Mouse (Mus musculus): ENCODE results near the gene Pnma5. TPM values are rescaled to one million over a fixed set of nuclear protein-coding genes. Genes with fewer than 3 reads are reported as not detected.
A peak's percentile ranks its signal among the peaks of the same experiment; 100 is the strongest.

The Pnma5 gene
- polyA plus RNA-seq, 2 experiments, result 0.23 TPM; not detected in 1

GRCm38 (mm10) chrX:72992291-72992919 lies 44.5 kb downstream of the Pnma5 start:
- no peak overlapping the region for H3K4me3 ChIP-seq (replicated peaks; ENCODE audit: low read length)
- TF ChIP-seq POLR2A (IDR thresholded peaks at IDR 0.05; ENCODE audit: borderline replicate concordance, extremely low read depth, insufficient read depth, insufficient read length), result no peak
- no peaks in the 10 kb centered on the region for H3K36me3 ChIP-seq (ENCODE audit: control insufficient read depth, insufficient read depth, low read length)
- 59% methylated on average over 5 of the region's 5 CpGs for WGBS
- no peak for ATAC-seq (ENCODE audit: low FRiP score, low read depth)
- H3K27me3 ChIP-seq (ENCODE audit: control insufficient read depth, insufficient read depth, low read length), result no peaks in the 10 kb centered on the region
- no peaks in the 10 kb centered on the region for H3K4me1 ChIP-seq (ENCODE audit: control insufficient read depth, insufficient read depth, low read length)
- H3K9ac ChIP-seq (ENCODE audit: low read depth, low read length, severe bottlenecking), result no peak overlapping the region
- H3K27ac ChIP-seq (replicated peaks; ENCODE audit: low read depth, low read length), result 0 out of 2 replicates have a peak overlapping the region, but pooled peaks have one; percentile 27
- DNase-seq (ENCODE audit: low spot score), result no peak
- no peak overlapping the region for H3K4me2 ChIP-seq (replicated peaks; ENCODE audit: low read depth, low read length, severe bottlenecking)
- H3K9me3 ChIP-seq (ENCODE audit: control insufficient read depth, low read length), result no peaks in the 10 kb centered on the region

- Histone ChIP-seq H3K9ac (ENCODE audit: low read depth, low read length, severe bottlenecking) (no peak overlapping the region), H3K27ac (replicated peaks; ENCODE audit: low read depth, low read length) (no peak overlapping the region), H3K36me3 (ENCODE audit: control insufficient read depth, insufficient read depth, low read length) (no peaks in the 10 kb centered on the region), H3K4me2 (replicated peaks; ENCODE audit: low read depth, low read length, severe bottlenecking) (no peak overlapping the region), H3K27me3 (ENCODE audit: control insufficient read depth, insufficient read depth, low read length) (no peaks in the 10 kb centered on the region), H3K9me3 (ENCODE audit: control insufficient read depth, low read length) (no peaks in the 10 kb centered on the region), H3K4me1 (ENCODE audit: control insufficient read depth, insufficient read depth, low read length) (no peaks in the 10 kb centered on the region), H3K4me3 (replicated peaks; ENCODE audit: low read length) (no peak overlapping the region)
- no peak for ATAC-seq (ENCODE audit: low FRiP score, low read depth)
- TF ChIP-seq POLR2A (IDR thresholded peaks at IDR 0.05; ENCODE audit: borderline replicate concordance, extremely low read depth, insufficient read depth, insufficient read length), result no peak
- WGBS, result 75% methylated on average over 3 of the region's 3 CpGs
- DNase-seq (ENCODE audit: low spot score), result no peak
Measured at GRCm38 (mm10) chrX:72990581-72990980, 46.3 kb downstream of the Pnma5 start.

- no peaks in the 10 kb centered on the region for H3K9me3 ChIP-seq (ENCODE audit: control insufficient read depth, low read length)
- no peak overlapping the region for H3K27ac ChIP-seq (replicated peaks; ENCODE audit: low read depth, low read length)
- no peaks in the 10 kb centered on the region for H3K4me1 ChIP-seq (ENCODE audit: control insufficient read depth, insufficient read depth, low read length)
- ATAC-seq (ENCODE audit: low FRiP score, low read depth) (no peak), DNase-seq (ENCODE audit: low spot score) (no peak)
- H3K36me3 ChIP-seq (ENCODE audit: control insufficient read depth, insufficient read depth, low read length), result no peaks in the 10 kb centered on the region
- H3K4me2 ChIP-seq (replicated peaks; ENCODE audit: low read depth, low read length, severe bottlenecking), result peak overlapping the region; percentile 60; the same call in 1 of the 2 replicates
- WGBS, result 95% methylated on average over 3 of the region's 3 CpGs
- no peak for TF ChIP-seq POLR2A (IDR thresholded peaks at IDR 0.05; ENCODE audit: borderline replicate concordance, extremely low read depth, insufficient read depth, insufficient read length)
- no peaks in the 10 kb centered on the region for H3K27me3 ChIP-seq (ENCODE audit: control insufficient read depth, insufficient read depth, low read length)
- H3K4me3 ChIP-seq (replicated peaks; ENCODE audit: low read length), result 0 out of 2 replicates have a peak overlapping the region, but pooled peaks have one; percentile 43
- no peak overlapping the region for H3K9ac ChIP-seq (ENCODE audit: low read depth, low read length, severe bottlenecking)
Measured at GRCm38 (mm10) chrX:72988431-72988830, 48.5 kb downstream of the Pnma5 start.

- no peaks in the 10 kb centered on the region for H3K36me3 ChIP-seq (ENCODE audit: control insufficient read depth, insufficient read depth, low read length)
- no peaks in the 10 kb centered on the region for H3K4me1 ChIP-seq (ENCODE audit: control insufficient read depth, insufficient read depth, low read length)
- H3K4me3 ChIP-seq (replicated peaks; ENCODE audit: low read length), result peak overlapping the region; percentile 43
- TF ChIP-seq POLR2A (IDR thresholded peaks at IDR 0.05; ENCODE audit: borderline replicate concordance, extremely low read depth, insufficient read depth, insufficient read length), result no peak
- WGBS, result 22% methylated on average over 9 of the region's 14 CpGs
- H3K9me3 ChIP-seq (ENCODE audit: control insufficient read depth, low read length), result no peaks in the 10 kb centered on the region
- peak overlapping the region; percentile 3; the same call in 1 of the 2 replicates for H3K27ac ChIP-seq (replicated peaks; ENCODE audit: low read depth, low read length)
- peak overlapping the region; percentile 60 for H3K4me2 ChIP-seq (replicated peaks; ENCODE audit: low read depth, low read length, severe bottlenecking)
- ATAC-seq (ENCODE audit: low FRiP score, low read depth), result no peak
- DNase-seq (ENCODE audit: low spot score), result no peak
- no peaks in the 10 kb centered on the region for H3K27me3 ChIP-seq (ENCODE audit: control insufficient read depth, insufficient read depth, low read length)
- peak overlapping the region; percentile 53 for H3K9ac ChIP-seq (ENCODE audit: low read depth, low read length, severe bottlenecking)
Measured at GRCm38 (mm10) chrX:72987520-72987905, 49.4 kb downstream of the Pnma5 start.

- Histone ChIP-seq H3K27ac (replicated peaks; ENCODE audit: low read depth, low read length) (peak within 1 kb of the TSS; percentile 3; the same call in 1 of the 2 replicates), H3K4me2 (replicated peaks; ENCODE audit: low read depth, low read length, severe bottlenecking) (peak within 1 kb of the TSS; percentile 60), H3K4me1 (ENCODE audit: control insufficient read depth, insufficient read depth, low read length) (no peaks in the 10 kb centered on the region), H3K9me3 (ENCODE audit: control insufficient read depth, low read length) (no peaks in the 10 kb centered on the region), H3K4me3 (replicated peaks; ENCODE audit: low read length) (peak within 1 kb of the TSS; percentile 43), H3K9ac (ENCODE audit: low read depth, low read length, severe bottlenecking) (peak within 1 kb of the TSS; percentile 53), H3K27me3 (ENCODE audit: control insufficient read depth, insufficient read depth, low read length) (no peaks in the 10 kb centered on the region), H3K36me3 (ENCODE audit: control insufficient read depth, insufficient read depth, low read length) (no peaks in the 10 kb centered on the region)
- peak; percentile 51 for DNase-seq (ENCODE audit: low spot score)
- 28% methylated on average over 32 of the region's 45 CpGs for WGBS
- TF ChIP-seq POLR2A (IDR thresholded peaks at IDR 0.05; ENCODE audit: borderline replicate concordance, extremely low read depth, insufficient read depth, insufficient read length), result no peak
- ATAC-seq (ENCODE audit: low FRiP score, low read depth), result peak; percentile 81
Measured at GRCm38 (mm10) chrX:72986841-72987519, 49.9 kb downstream of the Pnma5 start, which contains the start of gene Zfp185. TSS of gene Zfp185 (plus strand) at chrX:72987339.

Data from limb, embryonic 14.5 days (tissue).